Mouse (Mus musculus): Measurements from ENCODE around the gene Efna4. TPM values are rescaled to one million over a fixed set of nuclear protein-coding genes. Genes with fewer than 3 reads are reported as not detected.

The Efna4 gene
- polyA plus RNA-seq, 1 experiment from 2014 or later = 53.2 TPM

- Histone ChIP-seq H3K4me2 (no peak overlapping the region), H3K36me3 (peaks cover 45% of the 10 kb centered on the region), H3K9me3 (no peaks in the 10 kb centered on the region), H3K27me3 (peaks cover 2% of the 10 kb centered on the region; the same call in 1 of the 2 replicates), H3K27ac (no peak overlapping the region), H3K9ac (replicated peaks) (peak overlapping the region; percentile 27; the same call in 1 of the 2 replicates), H3K4me1 (replicated peaks) (peaks cover 28% of the 10 kb centered on the region), H3K4me3 (replicated peaks) (no peak overlapping the region)
- WGBS = 96% methylated on average over 4 of the region's 4 CpGs
- no peak for ATAC-seq (ENCODE audit: insufficient number of reproducible peaks, insufficient read depth, low FRiP score, low TSS enrichment, low read depth)
These were observed 4.0 kb upstream of the Efna4 start for GRCm38 (mm10) chr3:89341794-89342193.

- no peak for ATAC-seq (ENCODE audit: insufficient number of reproducible peaks, insufficient read depth, low FRiP score, low TSS enrichment, low read depth)
- Histone ChIP-seq H3K27ac (no peak overlapping the region), H3K27me3 (no peaks in the 10 kb centered on the region), H3K36me3 (peaks cover 34% of the 10 kb centered on the region), H3K4me3 (replicated peaks) (peak overlapping the region; percentile 65), H3K4me1 (replicated peaks) (peaks cover 41% of the 10 kb centered on the region), H3K9ac (replicated peaks) (peak overlapping the region; percentile 47), H3K9me3 (no peaks in the 10 kb centered on the region), H3K4me2 (peak overlapping the region; percentile 72)
- WGBS = 3% methylated on average over 11 of the region's 11 CpGs
These were observed 2.6 kb upstream of the Efna4 start for GRCm38 (mm10) chr3:89340465-89340864.

- no peak for ATAC-seq (ENCODE audit: insufficient number of reproducible peaks, insufficient read depth, low FRiP score, low TSS enrichment, low read depth)
- peaks cover 35% of the 10 kb centered on the region for H3K36me3 ChIP-seq
- H3K27ac ChIP-seq = peak overlapping the region; percentile 96
- no peaks in the 10 kb centered on the region for H3K27me3 ChIP-seq
- 20% methylated on average over 8 of the region's 8 CpGs for WGBS
- H3K4me1 ChIP-seq (replicated peaks) = peaks cover 48% of the 10 kb centered on the region
- 0 out of 2 replicates have a peak overlapping the region, but pooled peaks have one; percentile 47 for H3K9ac ChIP-seq (replicated peaks)
- H3K4me3 ChIP-seq (replicated peaks) = peak overlapping the region; percentile 65
- H3K4me2 ChIP-seq = peak overlapping the region; percentile 72
- no peaks in the 10 kb centered on the region for H3K9me3 ChIP-seq
These were observed 1.6 kb upstream of the Efna4 start for GRCm38 (mm10) chr3:89339416-89339815.

- peaks cover 36% of the 10 kb centered on the region for H3K36me3 ChIP-seq
- peaks cover 63% of the 10 kb centered on the region for H3K4me1 ChIP-seq (replicated peaks)
- H3K9ac ChIP-seq (replicated peaks) = peak overlapping the region; percentile 93
- 2% methylated on average over 21 of the region's 21 CpGs for WGBS
- H3K27me3 ChIP-seq = no peaks in the 10 kb centered on the region
- H3K9me3 ChIP-seq = no peaks in the 10 kb centered on the region
- peak overlapping the region; percentile 72 for H3K4me2 ChIP-seq
- ATAC-seq (ENCODE audit: insufficient number of reproducible peaks, insufficient read depth, low FRiP score, low TSS enrichment, low read depth) = no peak
- peak overlapping the region; percentile 65 for H3K4me3 ChIP-seq (replicated peaks)
- H3K27ac ChIP-seq = peak overlapping the region; percentile 96
These were observed 637 bp downstream of the Efna4 start for GRCm38 (mm10) chr3:89337062-89337720.

GRCm38 (mm10) chr3:89336529-89336928 lies 1.3 kb downstream of the Efna4 start:
- peaks cover 70% of the 10 kb centered on the region for H3K4me1 ChIP-seq (replicated peaks)
- peak overlapping the region; percentile 65 for H3K4me3 ChIP-seq (replicated peaks)
- no peak overlapping the region; the same call in 1 of the 2 replicates for H3K27ac ChIP-seq
- peak overlapping the region; percentile 72 for H3K4me2 ChIP-seq
- no peaks in the 10 kb centered on the region for H3K27me3 ChIP-seq
- H3K9ac ChIP-seq (replicated peaks) = peak overlapping the region; percentile 93
- H3K9me3 ChIP-seq = no peaks in the 10 kb centered on the region
- 20% methylated on average over 6 of the region's 6 CpGs for WGBS
- peaks cover 31% of the 10 kb centered on the region for H3K36me3 ChIP-seq
- no peak for ATAC-seq (ENCODE audit: insufficient number of reproducible peaks, insufficient read depth, low FRiP score, low TSS enrichment, low read depth)

GRCm38 (mm10) chr3:89333053-89333452 lies 4.8 kb downstream of the Efna4 start:
- Histone ChIP-seq H3K4me1 (replicated peaks) (peaks cover 66% of the 10 kb centered on the region), H3K9ac (replicated peaks) (peak overlapping the region; percentile 27; the same call in 1 of the 2 replicates), H3K9me3 (no peaks in the 10 kb centered on the region), H3K4me2 (peak overlapping the region; percentile 28), H3K27ac (no peak overlapping the region), H3K4me3 (replicated peaks) (no peak overlapping the region), H3K27me3 (no peaks in the 10 kb centered on the region), H3K36me3 (peaks cover 31% of the 10 kb centered on the region)
- no peak for ATAC-seq (ENCODE audit: insufficient number of reproducible peaks, insufficient read depth, low FRiP score, low TSS enrichment, low read depth)
- 46% methylated on average over 11 of the region's 11 CpGs for WGBS

- Histone ChIP-seq H3K9ac (replicated peaks) (no peak overlapping the region; the same call in 1 of the 2 replicates), H3K27ac (peak overlapping the region; percentile 51), H3K4me3 (replicated peaks) (no peak overlapping the region), H3K27me3 (no peaks in the 10 kb centered on the region; the same call in 1 of the 2 replicates), H3K36me3 (peaks cover 31% of the 10 kb centered on the region), H3K9me3 (no peaks in the 10 kb centered on the region), H3K4me2 (peak overlapping the region; percentile 28), H3K4me1 (replicated peaks) (peaks cover 70% of the 10 kb centered on the region)
- no peak for ATAC-seq (ENCODE audit: insufficient number of reproducible peaks, insufficient read depth, low FRiP score, low TSS enrichment, low read depth)
- WGBS = 25% methylated on average over 12 of the region's 12 CpGs
These were observed 5.4 kb downstream of the Efna4 start for GRCm38 (mm10) chr3:89332476-89332875.

- no peaks in the 10 kb centered on the region for H3K9me3 ChIP-seq
- H3K36me3 ChIP-seq = peaks cover 31% of the 10 kb centered on the region
- no peak overlapping the region for H3K4me2 ChIP-seq
- no peaks in the 10 kb centered on the region; the same call in 1 of the 2 replicates for H3K27me3 ChIP-seq
- 0 out of 2 replicates have a peak overlapping the region, but pooled peaks have one; percentile 12 for H3K27ac ChIP-seq
- ATAC-seq (ENCODE audit: insufficient number of reproducible peaks, insufficient read depth, low FRiP score, low TSS enrichment, low read depth) = no peak
- H3K4me3 ChIP-seq (replicated peaks) = no peak overlapping the region
- H3K9ac ChIP-seq (replicated peaks) = no peak overlapping the region
- 52% methylated on average over 10 of the region's 10 CpGs for WGBS
- H3K4me1 ChIP-seq (replicated peaks) = peaks cover 75% of the 10 kb centered on the region
These were observed 5.8 kb downstream of the Efna4 start for GRCm38 (mm10) chr3:89332013-89332412.

- ATAC-seq (ENCODE audit: insufficient number of reproducible peaks, insufficient read depth, low FRiP score, low TSS enrichment, low read depth) = no peak
- H3K4me1 ChIP-seq (replicated peaks) = peaks cover 72% of the 10 kb centered on the region
- H3K27ac ChIP-seq = 0 out of 2 replicates have a peak overlapping the region, but pooled peaks have one; percentile 12
- no peak overlapping the region for H3K4me2 ChIP-seq
- H3K27me3 ChIP-seq = no peaks in the 10 kb centered on the region; the same call in 1 of the 2 replicates
- no peak overlapping the region for H3K4me3 ChIP-seq (replicated peaks)
- H3K36me3 ChIP-seq = peaks cover 31% of the 10 kb centered on the region
- 76% methylated on average over 13 of the region's 13 CpGs for WGBS
- H3K9me3 ChIP-seq = no peaks in the 10 kb centered on the region
- H3K9ac ChIP-seq (replicated peaks) = no peak overlapping the region
These were observed 6.3 kb downstream of the Efna4 start for GRCm38 (mm10) chr3:89331561-89331960.

- 19% methylated on average over 10 of the region's 10 CpGs for WGBS
- H3K9ac ChIP-seq (replicated peaks) = no peak overlapping the region
- peaks cover 66% of the 10 kb centered on the region for H3K4me1 ChIP-seq (replicated peaks)
- H3K27me3 ChIP-seq = no peaks in the 10 kb centered on the region; the same call in 1 of the 2 replicates
- no peak overlapping the region for H3K4me3 ChIP-seq (replicated peaks)
- H3K36me3 ChIP-seq = peaks cover 31% of the 10 kb centered on the region
- no peaks in the 10 kb centered on the region for H3K9me3 ChIP-seq
- no peak for ATAC-seq (ENCODE audit: insufficient number of reproducible peaks, insufficient read depth, low FRiP score, low TSS enrichment, low read depth)
- H3K27ac ChIP-seq = no peak overlapping the region
- no peak overlapping the region for H3K4me2 ChIP-seq
These were observed 6.9 kb downstream of the Efna4 start for GRCm38 (mm10) chr3:89330948-89331347.

- Histone ChIP-seq H3K4me3 (replicated peaks) (no peak overlapping the region), H3K27me3 (no peaks in the 10 kb centered on the region; the same call in 1 of the 2 replicates), H3K4me2 (no peak overlapping the region), H3K9ac (replicated peaks) (no peak overlapping the region), H3K9me3 (no peaks in the 10 kb centered on the region), H3K36me3 (peaks cover 30% of the 10 kb centered on the region), H3K4me1 (replicated peaks) (peaks cover 60% of the 10 kb centered on the region), H3K27ac (no peak overlapping the region)
- 33% methylated on average over 3 of the region's 3 CpGs for WGBS
- no peak for ATAC-seq (ENCODE audit: insufficient number of reproducible peaks, insufficient read depth, low FRiP score, low TSS enrichment, low read depth)
These were observed 7.5 kb downstream of the Efna4 start for GRCm38 (mm10) chr3:89330346-89330745.

Data from limb, embryonic 12.5 days (tissue).